Mouse (Mus musculus) megakaryocyte, embryonic 14.5 days (primary cell): ENCODE results near the gene Slc16a11.

ENCODE experiments used
- FLI1 ChIP-seq: IDR thresholded peaks from 2 replicates; pipeline ENCODE4 v1.6.1; 2012; ENCODE audit warnings: low read length, inconsistent platforms, mixed read lengths
- GATA1 ChIP-seq: IDR thresholded peaks from 3 replicates; pipeline ENCODE4 v1.6.1; 2012; ENCODE audit warnings: mixed read lengths, low read length, inconsistent platforms, borderline replicate concordance

DNA sequence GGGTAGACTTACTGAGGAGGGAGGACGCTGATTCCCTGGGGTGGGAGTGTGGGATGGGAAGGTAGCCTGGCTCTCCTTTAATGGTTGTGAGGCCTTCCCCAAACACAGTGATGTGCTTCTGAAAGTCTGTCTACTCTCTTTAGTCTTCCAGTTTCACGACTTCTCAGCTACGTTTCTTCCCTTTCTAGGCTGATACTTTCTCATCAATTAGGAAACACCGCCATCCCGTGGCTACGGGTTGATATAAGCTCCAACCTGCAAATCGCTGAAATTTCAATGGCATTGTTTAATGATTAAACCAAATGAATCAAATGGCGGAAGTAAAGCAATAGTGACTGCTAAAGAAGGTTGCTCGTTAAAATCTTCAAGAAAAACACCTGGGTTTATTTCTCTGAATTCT lies 344 bp downstream of the Slc16a11 start:
- TF ChIP-seq GATA1 = no peak
- TF ChIP-seq FLI1 = no peak
